Mouse (Mus musculus) heart, adult 2 months (tissue): ENCODE results near the gene Otx1. TPM values are rescaled to one million over a fixed set of nuclear protein-coding genes. Genes with fewer than 3 reads are reported as not detected.

Experiments
- DNase-seq, 2 experiments: peaks; one replicate each; pipeline ENCODE4 v3.0.0; 2021
- H3K27ac ChIP-seq: fragments of 200-600 bp; 2 replicates; pipeline ENCODE4 v1.8.1; 2022
- H3K27me3 ChIP-seq: fragments of 200-500 bp; 2 replicates; pipeline ENCODE4 v1.6.1; 2012; ENCODE audit warnings: mild to moderate bottlenecking, low read length, inconsistent platforms, mixed read lengths; ENCODE audit not compliant: control insufficient read depth, insufficient read depth
- H3K36me3 ChIP-seq: fragments of 200-500 bp; 2 replicates; pipeline ENCODE4 v1.6.1; 2012; ENCODE audit warnings: low read length, inconsistent platforms; ENCODE audit not compliant: control insufficient read depth, insufficient read depth
- H3K4me1 ChIP-seq: fragments of 200-500 bp; 2 replicates; pipeline ENCODE4 v1.6.1; 2011; ENCODE audit warnings: low read length; ENCODE audit not compliant: control insufficient read depth, insufficient read depth
- H3K4me3 ChIP-seq: fragments of 200-600 bp; 2 replicates; pipeline ENCODE4 v1.8.1; 2022
- H3K79me2 ChIP-seq: fragments of 200-500 bp; replicated peaks from 2 replicates; pipeline ENCODE4 v1.6.1; 2012; ENCODE audit warnings: mild to moderate bottlenecking, inconsistent platforms, low read length, moderate library complexity, mixed read lengths; ENCODE audit not compliant: control insufficient read depth, insufficient read depth
- H3K9ac ChIP-seq: fragments of 200-500 bp; 2 replicates; pipeline ENCODE4 v1.6.1; 2012; ENCODE audit warnings: low read depth, mild to moderate bottlenecking, control low read depth, inconsistent platforms, low read length, mixed read lengths
- CTCF ChIP-seq: fragments of 200-600 bp; IDR thresholded peaks from 2 replicates; pipeline ENCODE4 v1.8.1; 2022; ENCODE audit warnings: antibody characterized with exemption, mild to moderate bottlenecking, moderate library complexity
- EP300 ChIP-seq: fragments of 200-500 bp; IDR thresholded peaks from 2 replicates; pipeline ENCODE4 v1.6.1; 2011; ENCODE audit warnings: low read depth, low read length, control low read depth; ENCODE audit not compliant: insufficient read depth
- POLR2A ChIP-seq: fragments of 200-500 bp; IDR thresholded peaks from 2 replicates; pipeline ENCODE4 v1.6.1; 2011; ENCODE audit warnings: mild to moderate bottlenecking, low read depth, low read length, control low read depth; ENCODE audit not compliant: insufficient read depth
- WGBS: fragments of 180-500 bp; shearing (Covaris S2); methylation state at CpG from one replicate; pipeline ENCODE4 v1.1.7; 2018; 5-methylcytosine and 5-hydroxymethylcytosine counted together
- intact Hi-C: fragments of 180-260 bp; cut with DNase I; formaldehyde crosslinking; loops from one replicate; pipeline ENCODE4 v1.15.1; 2025
- polyA plus RNA-seq: library from polyadenylated mRNA; depleted of rRNA; stranded (reverse); fragments of >200 nt; gene quantifications from 2 replicates; pipeline ENCODE4 v1.2.3, GENCODE M21; 2012
- total RNA-seq, 2 experiments: library from RNA; stranded (reverse); gene quantifications; 2 replicates each; pipeline ENCODE4 v1.2.3; 2021

The Otx1 gene
- total and polyA plus RNA-seq, 3 experiments: 0.66 TPM; not detected in 2

DNA sequence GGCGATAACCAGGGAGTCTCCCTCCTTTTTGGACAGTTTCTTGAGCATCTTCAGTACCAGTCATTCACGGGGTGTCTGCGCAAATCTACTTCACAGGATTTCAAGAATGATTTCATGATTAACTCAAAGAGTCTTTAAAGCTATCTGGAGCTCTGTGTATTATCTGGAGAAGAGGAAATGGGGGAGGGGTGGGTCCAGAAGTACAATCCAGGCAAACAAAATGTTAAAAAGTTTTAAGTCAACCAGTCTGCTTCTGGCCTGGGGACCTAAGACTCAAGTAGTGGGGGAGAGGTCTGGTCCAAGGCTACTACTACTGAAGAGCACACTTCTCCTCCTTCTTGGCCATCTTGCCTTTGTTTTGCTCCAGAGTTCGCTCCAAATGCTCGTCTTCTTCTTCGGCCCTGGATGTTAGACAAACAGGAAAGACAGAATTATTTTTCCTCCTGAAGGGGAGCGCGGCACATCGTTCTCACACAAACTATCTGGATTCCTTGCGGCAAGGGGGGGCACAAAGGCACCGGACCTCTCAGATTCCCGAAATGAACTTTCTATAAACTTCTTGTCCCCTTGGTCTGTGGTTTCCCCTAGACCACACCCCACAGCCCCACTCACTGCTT lies 3.9 kb upstream of the Otx1 start:
- WGBS: 85% methylated on average over 12 of the region's 12 CpGs
- H3K4me3 ChIP-seq: no peak overlapping the region
- no peak for TF ChIP-seq POLR2A
- no peak for TF ChIP-seq CTCF
- TF ChIP-seq EP300: no peak
- no peak for DNase-seq
- H3K36me3 ChIP-seq: peaks cover 2% of the 10 kb centered on the region
- H3K9ac ChIP-seq: no peak overlapping the region
- H3K4me1 ChIP-seq: peaks cover 3% of the 10 kb centered on the region
- peaks cover 22% of the 10 kb centered on the region for H3K27me3 ChIP-seq
- no peaks in the 10 kb centered on the region for H3K79me2 ChIP-seq
- intact Hi-C loops: no loop called here
- no peak overlapping the region for H3K27ac ChIP-seq

DNA sequence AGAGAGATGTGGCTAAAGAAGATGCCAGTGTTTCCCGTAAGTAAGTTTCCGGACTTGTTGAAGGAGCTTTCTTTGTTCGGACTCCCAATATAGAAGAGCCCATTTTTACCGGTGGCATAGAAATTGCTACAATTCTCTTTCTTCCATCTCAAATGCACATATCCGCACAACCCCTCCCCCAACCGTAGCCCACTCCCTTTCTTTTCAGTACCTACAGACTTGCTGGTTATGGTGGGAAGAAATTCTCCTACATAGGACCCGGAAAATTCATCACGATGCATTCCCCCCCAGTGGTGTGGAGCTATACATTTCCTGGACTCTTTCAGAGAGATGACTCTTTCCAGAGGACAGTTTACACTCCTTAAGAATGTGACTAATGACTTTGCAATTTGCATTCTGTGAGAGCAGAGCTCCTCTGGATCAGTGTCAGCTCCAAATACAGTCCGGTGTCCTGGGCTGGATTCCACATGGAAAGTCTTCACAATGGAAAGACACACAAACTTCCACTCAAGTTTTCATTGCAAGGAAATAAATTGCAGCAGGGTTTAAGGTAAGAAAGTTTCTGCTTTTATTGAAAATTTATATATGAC lies 2.7 kb upstream of the Otx1 start:
- Histone ChIP-seq H3K36me3 (peaks cover 2% of the 10 kb centered on the region), H3K9ac (no peak overlapping the region), H3K27me3 (peaks cover 32% of the 10 kb centered on the region), H3K4me3 (no peak overlapping the region), H3K4me1 (peaks cover 3% of the 10 kb centered on the region), H3K27ac (no peak overlapping the region), H3K79me2 (no peaks in the 10 kb centered on the region)
- 82% methylated on average over 9 of the region's 9 CpGs for WGBS
- no peak for TF ChIP-seq CTCF
- intact Hi-C loops: no loop called here
- DNase-seq: no peak

DNA sequence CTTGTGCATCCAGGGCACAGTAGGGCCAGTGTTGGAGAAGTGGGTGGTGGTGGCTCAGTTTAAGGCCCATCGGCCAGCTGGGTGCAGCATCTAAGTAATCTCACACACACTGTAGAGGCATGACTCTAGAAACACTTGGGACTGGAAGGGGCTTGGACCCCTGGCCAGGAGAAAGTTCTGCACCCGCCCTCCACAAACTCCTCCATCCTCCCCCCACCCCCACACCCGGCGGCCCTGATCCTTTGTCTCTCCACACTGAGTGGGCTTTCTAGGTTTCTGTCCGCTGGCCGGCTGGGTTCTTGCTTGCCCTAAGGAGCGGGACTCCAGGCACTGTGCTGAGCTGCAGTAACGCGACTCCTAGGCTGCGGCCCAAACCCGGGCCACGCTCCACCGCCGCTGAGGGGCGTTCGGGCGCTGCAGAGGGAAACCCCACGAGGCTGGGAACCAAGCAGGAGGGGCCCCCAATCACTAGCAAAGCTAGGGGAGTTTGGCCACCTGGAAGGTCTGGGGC lies 1.7 kb upstream of the Otx1 start:
- H3K36me3 ChIP-seq: peaks cover 2% of the 10 kb centered on the region
- WGBS: 39% methylated on average over 18 of the region's 18 CpGs
- peaks cover 40% of the 10 kb centered on the region for H3K27me3 ChIP-seq
- H3K4me1 ChIP-seq: peaks cover 3% of the 10 kb centered on the region
- DNase-seq: peak; percentile 3 to 18
- TF ChIP-seq POLR2A (no peak), CTCF (no peak)
- no peak overlapping the region for H3K4me3 ChIP-seq
- no peaks in the 10 kb centered on the region for H3K79me2 ChIP-seq
- no peak overlapping the region for H3K27ac ChIP-seq
- no peak overlapping the region for H3K9ac ChIP-seq
- intact Hi-C loops: no loop called here

DNA sequence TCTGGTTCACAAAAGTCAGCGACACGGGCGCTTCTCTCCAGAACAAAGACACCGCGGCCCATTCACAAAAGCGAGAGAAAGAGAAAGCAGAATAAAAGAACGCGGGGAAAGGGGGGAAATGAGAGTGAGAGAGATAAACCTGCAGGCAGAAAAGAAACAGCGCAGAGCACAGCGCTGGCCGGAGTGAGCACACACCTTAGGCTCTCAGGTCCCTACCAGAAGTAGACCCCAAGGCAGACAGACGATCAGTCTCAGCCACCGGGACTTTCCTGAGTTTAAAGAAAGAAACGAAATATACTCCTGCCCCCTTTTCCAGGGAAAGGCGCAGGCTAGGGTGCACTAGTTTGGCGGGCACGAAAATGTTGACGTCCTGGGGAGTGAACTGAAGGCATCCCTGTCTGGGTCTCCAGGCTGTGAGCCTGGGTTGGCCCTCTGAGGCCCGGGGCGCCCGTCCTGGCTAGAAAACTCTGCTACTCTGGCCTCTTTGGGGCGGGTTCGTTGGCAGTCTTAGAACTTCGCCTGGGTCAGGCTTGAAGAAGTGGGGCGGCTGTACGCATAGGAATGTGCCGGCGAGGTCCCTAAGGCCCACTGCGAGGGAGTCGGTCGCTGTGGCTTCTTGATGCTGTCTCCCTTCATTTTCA lies 764 bp upstream of the Otx1 start:
- DNase-seq: peak; percentile 29 to 56
- intact Hi-C loops: no loop called here
- H3K27ac ChIP-seq: no peak overlapping the region
- WGBS: 8% methylated on average over 31 of the region's 31 CpGs
- H3K9ac ChIP-seq: no peak overlapping the region
- no peaks in the 10 kb centered on the region for H3K79me2 ChIP-seq
- H3K36me3 ChIP-seq: peaks cover 2% of the 10 kb centered on the region
- H3K4me3 ChIP-seq: no peak overlapping the region
- peaks cover 44% of the 10 kb centered on the region for H3K27me3 ChIP-seq
- no peak for TF ChIP-seq CTCF
- TF ChIP-seq POLR2A: no peak
- no peak for TF ChIP-seq EP300
- peaks cover 3% of the 10 kb centered on the region for H3K4me1 ChIP-seq

DNA sequence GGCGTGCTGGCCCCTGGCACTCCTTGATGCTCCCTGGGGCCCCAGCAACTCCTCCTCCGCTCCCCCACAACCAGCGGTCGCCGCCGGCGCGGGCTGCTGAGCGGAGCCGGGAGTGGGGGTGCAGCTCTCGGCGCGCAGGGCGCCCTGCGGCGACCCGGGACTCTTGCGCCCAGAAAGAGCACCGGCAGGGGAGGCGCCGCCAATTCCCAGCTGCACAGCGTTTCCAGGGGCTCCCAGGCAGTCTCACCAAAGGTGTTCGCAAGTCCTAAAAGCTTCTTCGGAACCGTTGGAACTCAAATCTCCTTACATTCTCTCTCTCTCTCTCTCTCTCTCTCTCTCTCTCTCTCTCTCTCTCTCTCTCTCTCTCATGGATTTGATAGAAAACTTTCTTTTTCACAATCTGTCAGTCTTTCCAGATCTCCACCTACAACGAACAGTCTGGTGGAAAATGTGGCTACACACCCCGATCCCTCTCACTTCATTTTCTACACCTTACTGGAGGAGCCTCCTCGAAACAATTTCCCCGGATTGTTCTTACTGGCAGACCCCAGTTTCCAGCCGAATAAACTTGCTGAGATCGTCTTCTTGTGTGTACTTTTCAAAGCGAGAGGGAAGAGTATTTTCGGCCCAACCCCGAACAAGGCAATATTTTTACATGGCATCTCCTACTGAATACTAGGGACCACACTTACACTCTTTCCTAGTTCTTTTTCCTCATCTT lies 475 bp downstream of the Otx1 start:
- Histone ChIP-seq H3K79me2 (no peaks in the 10 kb centered on the region), H3K4me3 (peak overlapping the region; percentile 49), H3K27me3 (peaks cover 54% of the 10 kb centered on the region), H3K4me1 (peaks cover 3% of the 10 kb centered on the region), H3K36me3 (peaks cover 2% of the 10 kb centered on the region), H3K9ac (peak overlapping the region; percentile 51), H3K27ac (no peak overlapping the region)
- 3% methylated on average over 34 of the region's 34 CpGs for WGBS
- peak; percentile 33 to 61 for DNase-seq
- TF ChIP-seq POLR2A (no peak), CTCF (no peak), EP300 (no peak)
- intact Hi-C loops: loop anchor here (1.0 kb wide), 1 partner anchor 8 kb away; no protein-coding TSS in a partner anchor
